Mouse (Mus musculus) heart, embryonic 15.5 days (tissue): ENCODE data around the gene Ube2e1. TPM values are rescaled to one million over a fixed set of nuclear protein-coding genes. Genes with fewer than 3 reads are reported as not detected.

ENCODE experiments used
- ATAC-seq: fragments of 200-750 bp; cut with Nextera tagmentation; replicated peaks from 2 replicates; pipeline ENCODE4 v1.8.0; 2017; ENCODE audit warnings: low read depth, moderate TSS enrichment; ENCODE audit not compliant: insufficient number of reproducible peaks, insufficient read depth, low FRiP score
- H3K27ac ChIP-seq: fragments of 300-500 bp; sonication (generic); 2 replicates; pipeline ENCODE4 v1.5.1; 2015; ENCODE audit warnings: mild to moderate bottlenecking, inconsistent platforms
- H3K27me3 ChIP-seq: fragments of 300-500 bp; sonication (generic); 2 replicates; pipeline ENCODE4 v1.6.1; 2015; ENCODE audit warnings: inconsistent platforms
- H3K36me3 ChIP-seq: fragments of 300-500 bp; sonication (generic); 2 replicates; pipeline ENCODE4 v1.6.1; 2015; ENCODE audit warnings: mild to moderate bottlenecking, inconsistent platforms
- H3K4me1 ChIP-seq: fragments of 300-500 bp; sonication (generic); replicated peaks from 2 replicates; pipeline ENCODE4 v1.6.1; 2015; ENCODE audit warnings: inconsistent platforms
- H3K4me2 ChIP-seq: fragments of 300-500 bp; sonication (generic); 2 replicates; pipeline ENCODE4 v1.6.1; 2015; ENCODE audit warnings: inconsistent platforms, mild to moderate bottlenecking, moderate library complexity
- H3K4me3 ChIP-seq: fragments of 300-500 bp; sonication (generic); 2 replicates; pipeline ENCODE4 v1.5.1; 2015; ENCODE audit warnings: mild to moderate bottlenecking, inconsistent platforms
- H3K9ac ChIP-seq: fragments of 300-500 bp; sonication (generic); 2 replicates; pipeline ENCODE4 v1.6.1; 2015; ENCODE audit warnings: mild to moderate bottlenecking, inconsistent platforms
- H3K9me3 ChIP-seq: fragments of 300-500 bp; sonication (generic); replicated peaks from 2 replicates; pipeline ENCODE4 v1.6.1; 2016; ENCODE audit warnings: inconsistent platforms
- WGBS: fragments of 180-500 bp; shearing (Covaris S2); methylation state at CpG from one replicate; pipeline ENCODE4 v1.1.7; 2015; ENCODE audit warnings: mixed read lengths; 5-methylcytosine and 5-hydroxymethylcytosine counted together
- polyA plus RNA-seq: library from polyadenylated mRNA; unstranded; fragments of >200 nt; fragmentation: Nextera tagmentation; extraction: Ambion mirVana; gene quantifications from 2 replicates; pipeline ENCODE4 v1.2.1, GENCODE M21; 2015

The Ube2e1 gene
- polyA plus RNA-seq, 1 experiment from 2014 or later: 52.7 TPM

DNA sequence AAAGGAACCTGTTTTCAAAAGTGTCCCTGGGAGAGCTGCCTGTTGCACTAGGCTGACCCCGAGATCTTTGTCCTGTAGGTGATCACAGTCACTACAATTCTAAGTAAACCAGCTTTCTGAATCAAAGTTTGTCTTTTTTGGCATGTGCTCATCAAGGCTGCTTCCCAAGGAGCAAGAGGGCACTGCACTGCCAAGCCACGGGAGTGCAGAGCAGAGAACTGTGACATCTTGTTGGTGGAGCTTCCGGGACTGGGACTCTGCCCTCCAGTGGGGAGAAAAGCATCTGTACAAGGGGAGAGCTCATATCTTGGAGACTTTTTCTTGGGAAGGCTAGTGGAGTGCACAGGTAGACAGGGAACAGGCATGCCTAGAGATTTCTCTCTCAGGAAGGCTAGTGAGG is 21.9 kb upstream of the Ube2e1 start:
- Histone ChIP-seq H3K27me3 (no peaks in the 10 kb centered on the region), H3K36me3 (no peaks in the 10 kb centered on the region), H3K9me3 (no peaks in the 10 kb centered on the region), H3K4me1 (peaks cover 15% of the 10 kb centered on the region), H3K4me2 (no peak overlapping the region), H3K9ac (no peak overlapping the region), H3K27ac (no peak overlapping the region), H3K4me3 (no peak overlapping the region)
- no peak for ATAC-seq
- WGBS: 58% methylated on average over 3 of the region's 3 CpGs

DNA sequence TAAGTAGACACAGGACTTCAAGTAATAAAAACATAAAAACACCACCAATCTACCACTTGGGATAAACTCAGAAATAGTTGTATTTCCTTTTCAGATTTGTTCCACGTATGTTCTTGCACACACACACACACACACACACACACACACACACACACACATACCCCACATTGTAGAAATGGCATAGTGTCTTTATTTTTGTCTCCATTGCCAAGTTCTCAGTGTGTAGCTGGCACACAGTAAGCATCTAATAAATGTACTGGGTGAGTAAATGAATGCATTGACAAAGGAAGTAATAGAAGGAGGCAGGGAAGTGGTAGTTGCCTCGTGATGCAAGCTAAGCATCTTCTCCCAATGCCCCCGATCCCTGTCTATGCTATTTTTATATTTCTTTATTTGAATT is 21.3 kb upstream of the Ube2e1 start:
- H3K4me2 ChIP-seq: no peak overlapping the region
- no peak for ATAC-seq
- no peak overlapping the region for H3K4me3 ChIP-seq
- 72% methylated on average over 3 of the region's 3 CpGs for WGBS
- H3K36me3 ChIP-seq: no peaks in the 10 kb centered on the region
- no peak overlapping the region for H3K27ac ChIP-seq
- H3K9ac ChIP-seq: no peak overlapping the region
- no peaks in the 10 kb centered on the region for H3K9me3 ChIP-seq
- H3K27me3 ChIP-seq: no peaks in the 10 kb centered on the region
- peaks cover 15% of the 10 kb centered on the region for H3K4me1 ChIP-seq

DNA sequence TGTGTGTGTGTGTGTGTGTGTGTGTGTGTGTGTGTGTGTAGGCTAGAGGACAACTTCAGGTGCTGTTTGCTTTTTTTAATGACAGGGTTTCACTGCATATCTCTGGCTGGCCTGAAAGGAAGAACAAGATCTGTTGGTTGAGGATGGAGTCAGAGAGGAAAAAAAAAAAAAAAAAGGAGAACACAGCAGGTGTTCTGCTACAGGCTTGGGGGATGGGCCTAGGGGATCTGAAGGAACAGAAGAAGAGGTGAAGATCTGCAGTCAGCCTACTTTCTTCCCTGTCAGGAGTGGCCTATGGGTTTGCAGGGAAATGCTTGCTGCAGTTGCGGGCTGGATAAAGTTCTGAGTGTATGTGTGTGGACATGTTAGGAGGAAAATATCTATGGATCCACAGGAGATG is 19.0 kb upstream of the Ube2e1 start:
- WGBS: 88% methylated on average over 1 of the region's 1 CpGs
- Histone ChIP-seq H3K27me3 (no peaks in the 10 kb centered on the region), H3K4me2 (no peak overlapping the region), H3K27ac (no peak overlapping the region), H3K9ac (no peak overlapping the region), H3K36me3 (no peaks in the 10 kb centered on the region), H3K4me3 (no peak overlapping the region), H3K4me1 (peaks cover 6% of the 10 kb centered on the region), H3K9me3 (no peaks in the 10 kb centered on the region)
- ATAC-seq: no peak

GRCm38 (mm10) chr14:18349871-18350270 is 18.2 kb upstream of the Ube2e1 start:
- no peaks in the 10 kb centered on the region for H3K36me3 ChIP-seq
- H3K27ac ChIP-seq: no peak overlapping the region
- no peaks in the 10 kb centered on the region for H3K9me3 ChIP-seq
- 62% methylated on average over 5 of the region's 5 CpGs for WGBS
- H3K4me3 ChIP-seq: no peak overlapping the region
- H3K4me2 ChIP-seq: no peak overlapping the region
- no peak overlapping the region for H3K9ac ChIP-seq
- H3K27me3 ChIP-seq: no peaks in the 10 kb centered on the region
- H3K4me1 ChIP-seq: no peaks in the 10 kb centered on the region
- ATAC-seq: no peak

DNA sequence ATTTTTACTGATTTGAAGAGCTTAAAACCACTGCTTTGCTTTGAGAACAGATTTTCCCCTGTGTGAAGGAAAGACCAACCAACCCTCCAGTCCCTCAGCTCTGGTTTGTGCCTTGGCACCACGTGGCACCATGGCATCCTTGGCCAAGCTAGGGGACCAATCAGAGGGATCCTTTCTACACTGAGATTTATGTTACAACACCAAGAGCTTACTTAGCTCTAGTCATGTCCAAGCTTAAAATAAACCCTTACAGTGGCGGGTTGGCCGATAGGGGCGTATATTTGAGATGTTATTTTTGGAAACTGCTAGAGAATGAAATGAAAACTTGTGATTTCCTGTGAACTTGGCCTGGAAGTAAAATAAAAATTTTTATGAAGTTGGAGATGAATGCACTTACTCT is 11.9 kb upstream of the Ube2e1 start:
- Histone ChIP-seq H3K9ac (no peak overlapping the region), H3K27me3 (no peaks in the 10 kb centered on the region), H3K36me3 (no peaks in the 10 kb centered on the region), H3K9me3 (no peaks in the 10 kb centered on the region), H3K4me3 (no peak overlapping the region), H3K4me2 (no peak overlapping the region), H3K4me1 (no peaks in the 10 kb centered on the region; the same call in 1 of the 2 replicates), H3K27ac (no peak overlapping the region)
- WGBS: 30% methylated on average over 4 of the region's 4 CpGs
- no peak for ATAC-seq

DNA sequence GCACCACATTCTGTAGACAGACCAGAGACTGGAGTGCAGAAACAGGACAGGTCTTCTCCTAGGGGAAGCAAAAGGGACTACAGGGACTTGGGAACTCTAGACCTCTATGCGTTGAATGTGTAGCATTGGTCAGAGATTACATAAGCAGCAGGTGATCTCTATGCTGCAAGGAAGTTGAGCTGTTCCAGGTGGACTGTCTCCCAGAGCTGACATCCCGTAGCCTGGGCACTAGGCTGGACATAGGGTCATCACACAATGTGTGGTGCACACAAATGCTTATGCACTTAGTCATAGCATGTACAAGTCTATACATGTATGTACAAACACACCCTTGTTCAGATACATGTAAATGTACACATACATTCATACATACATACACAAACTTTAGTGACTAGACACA is 11.1 kb upstream of the Ube2e1 start:
- H3K4me1 ChIP-seq: no peaks in the 10 kb centered on the region; the same call in 1 of the 2 replicates
- H3K27me3 ChIP-seq: no peaks in the 10 kb centered on the region
- H3K9me3 ChIP-seq: no peaks in the 10 kb centered on the region
- no peak overlapping the region for H3K9ac ChIP-seq
- H3K4me3 ChIP-seq: no peak overlapping the region
- no peak overlapping the region for H3K27ac ChIP-seq
- 78% methylated on average over 2 of the region's 2 CpGs for WGBS
- no peaks in the 10 kb centered on the region for H3K36me3 ChIP-seq
- no peak overlapping the region for H3K4me2 ChIP-seq
- no peak for ATAC-seq

GRCm38 (mm10) chr14:18341088-18341487 is 9.4 kb upstream of the Ube2e1 start:
- Histone ChIP-seq H3K9ac (no peak overlapping the region), H3K4me2 (no peak overlapping the region), H3K27ac (no peak overlapping the region), H3K4me1 (no peaks in the 10 kb centered on the region; the same call in 1 of the 2 replicates), H3K36me3 (no peaks in the 10 kb centered on the region), H3K4me3 (no peak overlapping the region), H3K9me3 (no peaks in the 10 kb centered on the region), H3K27me3 (no peaks in the 10 kb centered on the region)
- WGBS: 82% methylated on average over 3 of the region's 3 CpGs
- no peak for ATAC-seq

DNA sequence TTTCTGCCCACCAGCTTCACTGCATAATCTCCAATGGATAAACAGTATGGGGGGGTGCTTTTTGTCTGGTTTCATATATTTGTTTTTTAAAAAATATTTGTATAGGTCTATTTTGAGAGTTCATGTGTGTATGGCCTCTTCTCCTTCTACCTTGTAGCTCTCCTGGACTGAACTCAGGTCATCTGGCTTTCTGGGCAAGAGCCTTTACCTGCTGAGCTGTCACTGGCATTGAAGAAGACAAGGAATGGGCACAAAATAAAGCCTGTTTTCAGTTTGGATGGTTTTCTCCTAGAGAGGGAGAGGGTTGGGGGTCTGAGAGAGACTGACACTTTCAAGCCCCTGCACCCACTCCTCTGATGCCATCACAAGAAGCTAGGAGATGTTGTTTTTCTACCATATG is 4.4 kb upstream of the Ube2e1 start:
- Histone ChIP-seq H3K9ac (no peak overlapping the region), H3K36me3 (no peaks in the 10 kb centered on the region), H3K4me3 (no peak overlapping the region), H3K4me1 (no peaks in the 10 kb centered on the region), H3K27me3 (no peaks in the 10 kb centered on the region), H3K27ac (no peak overlapping the region), H3K4me2 (no peak overlapping the region), H3K9me3 (no peaks in the 10 kb centered on the region)
- ATAC-seq: no peak

GRCm38 (mm10) chr14:18330789-18331692 is 618 bp downstream of the Ube2e1 start:
- H3K9ac ChIP-seq: peak overlapping the region; percentile 96
- under 1% methylated on average over 59 of the region's 99 CpGs for WGBS
- no peaks in the 10 kb centered on the region for H3K36me3 ChIP-seq
- peaks cover 24% of the 10 kb centered on the region for H3K4me1 ChIP-seq
- H3K27me3 ChIP-seq: no peaks in the 10 kb centered on the region
- no peaks in the 10 kb centered on the region for H3K9me3 ChIP-seq
- peak overlapping the region; percentile 73 for H3K27ac ChIP-seq
- H3K4me2 ChIP-seq: peak overlapping the region; percentile 88
- H3K4me3 ChIP-seq: peak overlapping the region; percentile 78
- peak; percentile 57 for ATAC-seq

DNA sequence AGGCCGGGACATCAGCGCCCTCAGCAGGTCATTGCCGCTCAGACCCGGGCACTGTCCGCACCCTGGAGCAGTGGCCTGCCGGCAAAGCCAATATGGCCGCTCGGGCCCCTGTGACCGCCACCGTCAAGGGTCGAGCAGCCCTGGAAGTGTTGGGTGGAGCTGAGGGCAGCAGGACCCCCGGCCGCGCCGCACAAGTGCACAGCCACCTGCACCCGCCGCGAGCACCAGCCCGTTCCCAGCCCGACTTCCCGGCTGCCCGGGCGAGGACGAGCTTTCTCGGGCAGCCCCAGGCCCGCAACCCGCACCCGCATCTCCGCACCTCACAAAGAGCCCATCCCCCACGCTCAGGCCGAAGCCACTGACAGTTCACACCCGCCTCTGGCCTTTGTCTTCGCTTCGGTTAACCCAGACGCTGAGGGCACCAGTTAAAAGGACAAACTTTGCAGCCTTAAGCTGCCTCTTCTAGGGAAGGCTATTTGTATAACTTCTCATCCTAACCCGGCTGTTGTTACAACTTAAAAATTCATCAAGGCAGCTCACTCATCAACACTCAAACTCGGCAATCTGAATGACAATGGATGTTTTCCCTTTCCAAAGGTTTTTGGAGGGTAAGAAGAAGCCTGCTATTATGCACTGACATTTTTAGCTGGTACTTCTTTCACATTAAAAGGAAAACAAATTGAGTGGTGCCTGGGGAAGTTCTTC is 4.5 kb downstream of the Ube2e1 start:
- Histone ChIP-seq H3K27ac (no peak overlapping the region), H3K27me3 (no peaks in the 10 kb centered on the region)
- ATAC-seq: peak; percentile 29; the same call in 1 of the 2 replicates

GRCm38 (mm10) chr14:18317457-18318411 is 13.9 kb downstream of the Ube2e1 start:
- H3K9ac ChIP-seq: no peak overlapping the region
- WGBS: 43% methylated on average over 11 of the region's 11 CpGs
- peak overlapping the region; percentile 32 for H3K4me2 ChIP-seq
- ATAC-seq: peak; percentile 62
- H3K27me3 ChIP-seq: no peaks in the 10 kb centered on the region
- H3K27ac ChIP-seq: no peak overlapping the region
- H3K36me3 ChIP-seq: no peaks in the 10 kb centered on the region; the same call in 1 of the 2 replicates
- H3K4me3 ChIP-seq: no peak overlapping the region
- peaks cover 11% of the 10 kb centered on the region for H3K4me1 ChIP-seq
- H3K9me3 ChIP-seq: no peaks in the 10 kb centered on the region; the same call in 1 of the 2 replicates

More for the DNA sequence above, 4.5 kb downstream of the Ube2e1 start:
- H3K9ac ChIP-seq: peak overlapping the region; percentile 72
- H3K4me1 ChIP-seq: peaks cover 24% of the 10 kb centered on the region
- H3K4me2 ChIP-seq: peak overlapping the region; percentile 91
- WGBS: 4% methylated on average over 37 of the region's 37 CpGs
- no peaks in the 10 kb centered on the region for H3K36me3 ChIP-seq
- H3K9me3 ChIP-seq: no peaks in the 10 kb centered on the region
- peak overlapping the region; percentile 62 for H3K4me3 ChIP-seq
